Mouse (Mus musculus) CD8-positive naive resting alpha-beta T cell, adult 57 days (primary cell): ENCODE data around the gene Gm26992. TPM values are rescaled to one million over a fixed set of nuclear protein-coding genes. Genes with fewer than 3 reads are reported as not detected.

Experiments
- total RNA-seq: library from RNA; stranded (reverse); gene quantifications from one replicate; pipeline ENCODE4 v1.2.4, GENCODE M21; 2023

Gene Gm26992
- total RNA-seq, result not detected

GRCm38 (mm10) chrX:103421710-103422109, at the start of gene Gm26992:
Gm26992 (plus strand) TSS chrX:103422010.

DNA sequence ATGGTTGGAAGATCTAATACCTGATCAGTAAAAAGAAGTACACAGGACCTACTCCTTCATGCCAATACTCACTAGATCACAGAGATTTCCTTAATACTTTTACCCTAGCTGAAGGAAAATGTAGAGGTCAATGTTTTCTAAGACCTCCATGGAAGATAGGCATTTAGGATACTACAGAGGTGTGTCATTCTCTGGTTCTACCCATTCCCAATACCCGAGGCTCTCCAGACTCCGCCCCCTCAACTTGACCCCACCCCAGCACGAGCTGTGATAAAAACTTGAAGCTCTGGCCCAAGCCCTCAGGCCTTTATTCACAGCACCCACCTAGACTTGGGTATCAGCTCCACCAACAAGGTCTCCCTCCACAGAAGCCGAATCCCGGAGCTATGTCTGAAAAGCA, 7.6 kb upstream of the Gm26992 start, which contains the start of gene Tsx:
Tsx (plus strand) TSS at position 301 of the 400 bp plus-strand sequence.

Other genes with a start within 250 kb of the Gm26992 start
- gene Nap1l2, start 235.4 kb upstream of the Gm26992 start, total RNA-seq, result not detected
- not detected for gene Cdx4, start 100.6 kb upstream of the Gm26992 start, total RNA-seq
- 1.0 TPM for gene Chic1, start 65.5 kb upstream of the Gm26992 start, total RNA-seq
- not detected for gene Tsx, start 7.5 kb upstream of the Gm26992 start, total RNA-seq
- not detected for gene Zcchc13, start 208.6 kb downstream of the Gm26992 start, total RNA-seq